Mouse (Mus musculus) adrenal gland, postnatal 36 days (tissue): ENCODE results near the gene Dnajb9. TPM values are rescaled to one million over a fixed set of nuclear protein-coding genes. Genes with fewer than 3 reads are reported as not detected.
A peak's percentile ranks its signal among the peaks of the same experiment; 100 is the strongest.
"Not testable (repeated sequence)": the region's sequence is repeated elsewhere in the genome, so short reads cannot be mapped to it uniquely, and the experiment has no call there.

Source experiments
- DNase-seq, 2 experiments: peaks; one replicate each; pipeline ENCODE4 v3.0.0; 2021; ENCODE audit warnings: mixed read lengths in 1 of 2
- long read RNA-seq, 2 experiments: library from polyadenylated mRNA; stranded (forward); transcript quantifications; one replicate each; pipeline ENCODE4 v2.0.0; 2021; ENCODE audit warnings: borderline sequencing depth in 2 of 2
- total RNA-seq, 2 experiments: library from RNA; stranded (reverse); gene quantifications; 2 replicates each; pipeline ENCODE4 v1.2.3; 2021

Gene Dnajb9
- 10 to 100 TPM; 61.8 to 63.1 TPM for total RNA-seq
- long read RNA-seq, experiment 1, transcript Dnajb9-201 (3 exons, 2,461 nt) = major isoform, 33 of 38 reads
- long read RNA-seq, experiment 1, partial matches to known transcripts = 0 of 38 reads
- long read RNA-seq, experiment 1, other reads (novel, unspliced or antisense) = 5 of 38 reads
- long read RNA-seq, experiment 2, transcript Dnajb9-201 (3 exons, 2,461 nt) = major isoform, 9 of 9 reads
- long read RNA-seq, experiment 2, partial matches to known transcripts = 0 of 9 reads
- long read RNA-seq, experiment 2, other reads (novel, unspliced or antisense) = 0 of 9 reads

- DNase-seq = peak; percentile 99 to 100
Measured at GRCm38 (mm10) chr12:44209824-44210752, at the start of gene Dnajb9. Gene Dnajb9 (minus strand): TSS chr12:44210326.

DNA sequence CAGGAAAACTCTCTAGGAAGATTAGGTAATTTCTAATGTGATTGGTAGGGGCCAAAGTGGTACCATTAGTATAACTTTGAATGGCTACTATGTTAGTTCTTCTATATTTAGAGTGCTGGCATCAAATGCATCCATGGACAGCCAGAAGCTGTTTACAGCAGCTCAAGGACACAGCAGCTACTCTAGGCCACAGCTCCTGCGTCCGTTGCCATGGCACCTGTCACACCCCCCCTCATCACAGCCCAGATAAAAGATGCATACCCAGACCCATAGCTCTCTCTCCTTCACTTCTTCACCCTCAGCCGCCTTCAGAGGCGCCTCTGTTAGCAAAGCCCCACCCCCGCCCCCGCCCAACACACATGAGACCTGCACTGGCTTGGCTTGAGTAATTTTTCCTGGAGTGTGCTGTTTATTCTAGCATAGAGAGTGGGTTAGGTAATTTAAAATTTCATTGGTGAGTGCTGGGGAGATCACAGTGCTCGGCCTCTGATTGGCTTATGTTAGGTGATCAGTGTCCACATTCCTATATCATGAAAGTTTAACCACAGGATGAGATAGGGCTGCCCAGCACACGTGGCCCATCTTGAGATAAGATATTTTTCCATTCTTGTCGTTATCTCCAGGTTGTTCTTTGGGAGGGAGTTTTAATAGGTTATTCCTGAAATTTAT lies 38.3 kb upstream of the Dnajb9 start:
- DNase-seq = peak in 1 of 2 experiments; percentile 19

GRCm38 (mm10) chr12:44245739-44246138 lies 35.6 kb upstream of the Dnajb9 start:
- no peak for DNase-seq

DNA sequence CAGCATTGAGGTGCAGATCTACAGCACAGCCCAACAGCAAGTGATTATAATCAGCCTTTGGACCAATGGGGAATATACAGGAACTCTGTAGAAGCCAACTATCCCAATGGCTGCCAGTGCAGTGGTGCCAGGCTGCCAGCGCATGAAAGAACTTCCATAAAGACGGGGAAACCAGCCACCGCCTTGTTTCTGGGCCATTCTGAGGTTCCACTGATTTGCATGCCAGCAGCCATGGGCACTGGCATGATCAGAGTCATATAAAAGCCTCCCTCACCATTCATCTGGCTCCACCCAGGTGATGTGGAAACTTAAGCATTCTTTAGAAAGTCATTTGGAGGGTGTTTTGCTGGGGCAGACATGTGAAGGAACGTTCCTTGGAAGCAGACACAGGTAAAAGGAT lies 32.3 kb upstream of the Dnajb9 start:
- no peak for DNase-seq

DNA sequence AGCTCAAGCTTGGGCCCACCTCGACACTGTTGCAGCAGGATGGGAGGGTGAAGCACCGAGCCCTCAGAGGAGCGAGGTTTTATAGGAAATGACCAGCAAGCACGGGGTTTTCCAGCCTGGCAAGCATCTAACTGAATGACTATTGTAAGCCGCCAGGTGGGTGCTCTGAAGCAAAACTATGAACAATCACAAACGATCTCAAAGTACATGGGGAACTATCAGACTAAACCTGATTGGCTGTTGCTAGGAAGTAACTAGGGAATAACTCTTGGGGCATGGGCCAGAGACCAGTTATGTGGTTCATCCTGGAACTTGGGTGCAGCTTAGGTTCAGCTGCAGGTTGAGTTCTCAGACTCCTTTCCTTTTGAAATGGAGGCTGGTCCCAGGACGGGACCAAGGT lies 31.0 kb upstream of the Dnajb9 start:
- DNase-seq = no peak

- no peak for DNase-seq
Measured at GRCm38 (mm10) chr12:44224650-44225049, 14.5 kb upstream of the Dnajb9 start.

GRCm38 (mm10) chr12:44223044-44223443 lies 12.9 kb upstream of the Dnajb9 start:
- no peak for DNase-seq

GRCm38 (mm10) chr12:44221651-44222356 lies 11.7 kb upstream of the Dnajb9 start:
- peak; percentile 40 to 47 for DNase-seq

- not testable (repeated sequence) for DNase-seq
Measured at GRCm38 (mm10) chr12:44221070-44221469, 10.9 kb upstream of the Dnajb9 start, which contains the start of gene Pnpla8. Gene Pnpla8 (plus strand): TSS chr12:44221370.

DNA sequence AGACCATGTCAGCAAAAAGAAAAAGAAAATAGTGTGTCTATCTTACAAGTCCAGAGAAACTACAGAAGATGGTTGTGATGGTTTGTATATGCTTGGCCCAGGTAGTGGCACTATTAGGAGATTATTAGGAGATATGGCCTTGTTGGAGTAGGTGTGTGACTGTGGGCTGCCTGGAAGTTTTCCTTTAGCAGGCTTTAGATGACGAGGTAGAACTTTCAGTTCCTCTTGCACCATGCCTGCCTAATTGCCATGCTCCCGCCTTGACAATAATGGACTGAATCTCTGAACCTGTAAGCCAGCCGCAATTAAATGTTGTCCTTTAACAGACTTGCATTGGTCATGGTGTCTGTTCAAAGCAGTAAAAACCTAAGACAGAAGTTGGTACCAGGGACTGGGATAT lies 1.4 kb upstream of the Dnajb9 start:
- no peak for DNase-seq

GRCm38 (mm10) chr12:44209141-44209823 lies 844 bp downstream of the Dnajb9 start:
- DNase-seq = peak; percentile 38 to 62

DNA sequence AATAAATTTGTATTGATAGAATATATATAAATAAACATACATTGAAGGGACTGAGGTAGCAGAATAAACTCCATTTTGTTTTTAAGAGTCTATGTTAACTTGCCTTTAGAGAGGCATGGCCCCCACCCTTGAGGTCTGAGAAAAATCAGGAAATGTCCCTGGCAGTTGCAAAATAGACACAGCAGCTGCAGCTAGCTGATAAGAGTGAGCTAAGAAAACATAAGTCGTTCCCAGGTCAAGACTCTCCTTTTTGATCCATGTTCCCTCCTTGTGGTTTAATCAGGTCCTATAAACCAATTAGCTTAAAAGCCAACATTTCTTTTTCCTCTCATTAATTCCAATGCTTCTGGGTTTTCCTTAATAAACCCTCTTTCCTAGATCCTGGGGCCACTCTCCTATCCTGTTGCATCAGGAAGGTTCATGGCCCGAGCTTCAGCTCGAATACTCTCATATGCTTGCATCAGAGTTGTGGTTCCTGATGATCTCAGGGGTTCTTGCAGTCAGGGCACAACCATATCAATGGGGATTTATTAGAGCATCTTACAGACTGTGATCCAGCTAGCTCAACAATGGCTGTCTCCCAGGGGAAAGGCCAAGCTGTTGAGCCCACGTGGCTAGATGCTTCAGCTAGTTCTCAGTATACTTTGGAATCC lies 12.1 kb downstream of the Dnajb9 start:
- no peak for DNase-seq

GRCm38 (mm10) chr12:44181081-44181982 lies 28.8 kb downstream of the Dnajb9 start:
- DNase-seq = peak; percentile 2 to 24

- DNase-seq = no peak
Measured at GRCm38 (mm10) chr12:44177038-44177355, 33.1 kb downstream of the Dnajb9 start.

DNA sequence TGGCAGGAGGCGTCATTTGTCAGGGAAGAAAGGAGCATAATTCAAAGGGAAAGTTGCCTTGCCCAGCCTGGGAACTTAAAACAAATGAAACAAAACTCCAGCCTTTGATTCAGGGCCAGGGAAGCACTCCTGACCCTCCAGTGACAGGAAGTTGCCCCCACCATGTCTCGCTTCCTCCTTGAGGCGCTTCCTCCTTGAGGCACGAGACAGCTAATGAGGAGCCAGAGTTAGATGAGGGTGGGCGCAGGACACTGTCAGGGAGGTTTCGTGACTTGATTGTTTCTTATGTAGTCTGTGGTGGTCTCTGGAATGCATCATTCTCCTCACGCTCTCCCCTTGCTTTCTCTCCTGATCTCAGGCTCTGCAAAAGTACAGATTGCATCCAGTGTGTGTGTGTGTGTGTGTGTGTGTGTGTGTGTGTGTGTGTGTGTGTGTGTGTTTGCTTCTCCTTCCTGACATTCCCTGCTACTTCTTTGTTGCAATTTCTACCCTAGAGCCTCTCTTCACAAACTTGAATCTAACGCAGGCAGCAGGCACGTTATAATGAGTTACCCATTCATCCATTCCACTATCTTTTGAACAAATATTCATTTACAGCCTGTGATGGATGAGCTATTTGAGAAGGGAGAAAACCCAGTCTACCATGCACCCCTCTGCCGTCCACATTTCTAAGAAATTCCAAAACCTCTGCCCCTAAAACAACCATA lies 33.6 kb downstream of the Dnajb9 start:
- no peak for DNase-seq

DNA sequence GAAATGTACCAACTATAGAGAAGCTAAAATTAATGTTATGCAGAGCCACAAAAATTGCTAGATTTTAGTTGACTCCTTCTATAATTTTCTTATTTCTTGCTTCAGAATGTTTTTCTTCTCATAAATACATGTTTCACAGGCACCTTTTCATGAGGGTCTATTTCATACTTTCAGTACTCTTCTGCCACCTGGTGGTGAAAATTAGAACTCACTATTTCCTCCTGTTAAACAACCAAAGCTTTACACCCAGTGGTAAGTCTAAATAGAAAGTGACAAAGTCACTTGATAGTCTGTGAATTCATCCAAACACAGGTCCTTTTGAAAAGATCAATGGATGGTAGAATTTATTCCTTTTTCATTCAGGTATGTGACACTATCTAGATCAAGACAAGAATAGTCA lies 43.2 kb downstream of the Dnajb9 start:
- peak in 1 of 2 experiments; percentile 39 for DNase-seq

GRCm38 (mm10) chr12:44159349-44159748 lies 50.8 kb downstream of the Dnajb9 start:
- DNase-seq = no peak
